Mouse (Mus musculus): ENCODE data around the gene Ppp6r3. TPM values are rescaled to one million over a fixed set of nuclear protein-coding genes. Genes with fewer than 3 reads are reported as not detected.

Gene Ppp6r3
- total RNA-seq, 1 experiment = 104 TPM

DNA sequence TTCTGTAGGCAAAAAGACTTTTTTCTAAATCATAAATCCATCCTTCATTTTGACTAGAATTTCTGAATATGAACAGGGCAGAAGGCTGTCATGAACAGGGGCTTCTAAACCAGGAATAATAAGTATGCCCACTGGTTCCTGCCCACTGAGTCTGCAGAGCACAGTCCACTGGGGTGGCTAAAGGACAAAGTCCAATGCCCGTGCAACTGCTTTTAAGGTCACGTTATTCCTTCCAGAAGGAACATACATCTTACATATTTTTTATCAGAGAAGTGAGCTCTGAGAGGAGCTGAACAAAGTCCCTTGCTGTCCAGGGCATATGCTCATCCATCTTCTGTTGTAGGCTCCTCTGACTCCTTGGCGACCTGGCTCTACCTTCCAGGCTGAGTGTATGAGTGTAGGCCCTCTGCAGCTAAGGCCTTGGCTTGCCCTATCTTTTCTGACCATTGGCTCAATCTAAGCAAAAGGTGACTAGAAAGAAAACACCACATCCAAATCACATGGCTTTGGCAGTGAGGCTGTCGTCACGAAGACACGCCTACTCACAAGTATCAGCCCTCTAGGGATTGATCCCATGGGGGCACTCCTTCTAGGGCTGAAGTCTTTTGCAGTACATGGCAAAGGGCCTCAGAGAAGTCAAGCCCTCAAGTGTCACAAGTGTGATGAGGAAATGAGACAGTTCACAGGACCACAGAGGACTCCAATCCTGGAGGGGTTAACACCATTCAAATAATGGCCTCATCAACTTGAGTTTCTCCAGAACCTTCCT is 117.0 kb downstream of the Ppp6r3 start:
- in situ Hi-C loops (cut with MboI; ENCODE audit: low sequenced_read_pairs in 2 of 2, unreplicated experiment in 2 of 2) = no loop called here
- DNase-seq (ENCODE audit: low read depth, low spot score) = no peak
- Histone ChIP-seq H3K27ac (ENCODE audit: insufficient read depth, low read depth, low read length, poor library complexity, severe bottlenecking) (no peak overlapping the region), H3K4me3 (ENCODE audit: insufficient read depth in 1 of 2, low read depth in 1 of 2, low read length in 2 of 2, poor library complexity in 1 of 2, severe bottlenecking in 1 of 2) (no peak overlapping the region), H3K4me1 (ENCODE audit: control insufficient read depth in 2 of 2, insufficient read depth in 2 of 2, low read length in 2 of 2, poor library complexity in 1 of 2) (no peaks in the 10 kb centered on the region), H3K9ac (ENCODE audit: insufficient read depth, low read depth, low read length, poor library complexity, severe bottlenecking) (no peak overlapping the region), H3K9me3 (ENCODE audit: control insufficient read depth, insufficient read depth, low read depth, low read length) (no peaks in the 10 kb centered on the region), H3K36me3 (ENCODE audit: control insufficient read depth, insufficient read depth, low read length, poor library complexity, severe bottlenecking) (peaks cover 51% of the 10 kb centered on the region)
- TF ChIP-seq MAFK (IDR thresholded peaks at IDR 0.05; ENCODE audit: insufficient read depth, low read depth, low read length) (no peak), CHD2 (IDR thresholded peaks at IDR 0.05; ENCODE audit: low read depth, low read length) (no peak), ZC3H11A (IDR thresholded peaks at IDR 0.05; ENCODE audit: borderline replicate concordance, low read depth, low read length) (no peak), HCFC1 (IDR thresholded peaks at IDR 0.05; ENCODE audit: borderline replicate concordance, insufficient read depth, low read length) (no peak), ZNF384 (IDR thresholded peaks at IDR 0.05; ENCODE audit: low read depth, low read length) (no peak)

DNA sequence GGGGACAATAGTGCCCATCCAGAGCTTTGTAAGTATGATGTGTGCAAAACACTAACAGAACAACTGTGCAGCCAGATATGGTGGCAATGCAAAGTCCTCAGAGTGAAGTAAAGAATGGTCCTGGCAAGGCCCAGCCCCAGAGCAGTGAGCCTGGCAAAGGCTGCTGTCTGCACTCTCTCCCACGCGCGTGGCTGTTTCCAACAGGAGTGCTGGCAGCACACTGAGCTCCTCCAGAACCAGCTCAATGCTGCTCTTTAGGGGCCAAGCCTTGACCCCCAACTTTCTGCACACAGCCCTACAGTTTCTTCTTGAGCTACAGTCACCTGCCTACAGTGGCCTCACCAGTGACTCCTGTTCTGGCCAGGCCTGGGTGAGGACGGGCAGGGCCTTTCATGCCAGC is 117.8 kb downstream of the Ppp6r3 start:
- no peak for DNase-seq (ENCODE audit: low read depth, low spot score)
- no peaks in the 10 kb centered on the region for H3K9me3 ChIP-seq (ENCODE audit: control insufficient read depth, insufficient read depth, low read depth, low read length)
- TF ChIP-seq MAFK (IDR thresholded peaks at IDR 0.05; ENCODE audit: insufficient read depth, low read depth, low read length) (no peak), ZC3H11A (IDR thresholded peaks at IDR 0.05; ENCODE audit: borderline replicate concordance, low read depth, low read length) (no peak)
- peaks cover 51% of the 10 kb centered on the region for H3K36me3 ChIP-seq (ENCODE audit: control insufficient read depth, insufficient read depth, low read length, poor library complexity, severe bottlenecking)
- no peak overlapping the region for H3K27ac ChIP-seq (ENCODE audit: insufficient read depth, low read depth, low read length, poor library complexity, severe bottlenecking)
- in situ Hi-C loops (cut with MboI; ENCODE audit: low sequenced_read_pairs in 2 of 2, unreplicated experiment in 2 of 2) = no loop called here
- no peaks in the 10 kb centered on the region for H3K4me1 ChIP-seq (ENCODE audit: control insufficient read depth in 2 of 2, insufficient read depth in 2 of 2, low read length in 2 of 2, poor library complexity in 1 of 2)
- no peak overlapping the region for H3K4me3 ChIP-seq (ENCODE audit: insufficient read depth in 1 of 2, low read depth in 1 of 2, low read length in 2 of 2, poor library complexity in 1 of 2, severe bottlenecking in 1 of 2)
- no peak overlapping the region for H3K9ac ChIP-seq (ENCODE audit: insufficient read depth, low read depth, low read length, poor library complexity, severe bottlenecking)

DNA sequence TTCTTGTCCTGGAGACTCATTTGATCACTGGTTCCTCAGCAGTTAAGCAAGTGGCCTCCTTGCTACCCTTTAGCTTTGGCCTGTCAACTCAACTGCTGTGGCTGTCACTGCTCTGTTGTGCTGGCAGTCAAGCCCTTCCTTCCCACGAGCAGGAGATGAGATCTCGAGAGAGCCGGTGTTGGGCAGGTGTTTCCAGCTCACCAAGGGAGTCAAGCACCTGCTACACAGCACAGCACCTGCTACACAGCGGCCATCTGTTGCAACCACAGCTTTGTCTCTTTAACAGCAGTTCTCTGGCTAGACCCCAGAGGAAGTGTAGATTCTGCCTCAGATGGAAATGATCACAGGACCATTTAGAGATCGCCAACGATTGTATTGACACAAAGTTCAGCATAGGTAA is 123.9 kb downstream of the Ppp6r3 start:
- Histone ChIP-seq H3K27ac (ENCODE audit: insufficient read depth, low read depth, low read length, poor library complexity, severe bottlenecking) (no peak overlapping the region), H3K4me1 (ENCODE audit: control insufficient read depth in 2 of 2, insufficient read depth in 2 of 2, low read length in 2 of 2, poor library complexity in 1 of 2) (peaks cover 0 to 2% of the 10 kb centered on the region in 2 experiments; a peak in 1 of 4 replicates), H3K4me3 (ENCODE audit: insufficient read depth in 1 of 2, low read depth in 1 of 2, low read length in 2 of 2, poor library complexity in 1 of 2, severe bottlenecking in 1 of 2) (no peak overlapping the region), H3K9me3 (ENCODE audit: control insufficient read depth, insufficient read depth, low read depth, low read length) (no peaks in the 10 kb centered on the region), H3K9ac (ENCODE audit: insufficient read depth, low read depth, low read length, poor library complexity, severe bottlenecking) (no peak overlapping the region), H3K36me3 (ENCODE audit: control insufficient read depth, insufficient read depth, low read length, poor library complexity, severe bottlenecking) (peaks cover 10% of the 10 kb centered on the region)
- in situ Hi-C loops (cut with MboI; ENCODE audit: low sequenced_read_pairs in 2 of 2, unreplicated experiment in 2 of 2) = no loop called here
- no peak for DNase-seq (ENCODE audit: low read depth, low spot score)
- TF ChIP-seq HCFC1 (IDR thresholded peaks at IDR 0.05; ENCODE audit: borderline replicate concordance, insufficient read depth, low read length) (no peak), ZC3H11A (IDR thresholded peaks at IDR 0.05; ENCODE audit: borderline replicate concordance, low read depth, low read length) (no peak), MAFK (IDR thresholded peaks at IDR 0.05; ENCODE audit: insufficient read depth, low read depth, low read length) (no peak), ZNF384 (IDR thresholded peaks at IDR 0.05; ENCODE audit: low read depth, low read length) (no peak), CHD2 (IDR thresholded peaks at IDR 0.05; ENCODE audit: low read depth, low read length) (no peak)

DNA sequence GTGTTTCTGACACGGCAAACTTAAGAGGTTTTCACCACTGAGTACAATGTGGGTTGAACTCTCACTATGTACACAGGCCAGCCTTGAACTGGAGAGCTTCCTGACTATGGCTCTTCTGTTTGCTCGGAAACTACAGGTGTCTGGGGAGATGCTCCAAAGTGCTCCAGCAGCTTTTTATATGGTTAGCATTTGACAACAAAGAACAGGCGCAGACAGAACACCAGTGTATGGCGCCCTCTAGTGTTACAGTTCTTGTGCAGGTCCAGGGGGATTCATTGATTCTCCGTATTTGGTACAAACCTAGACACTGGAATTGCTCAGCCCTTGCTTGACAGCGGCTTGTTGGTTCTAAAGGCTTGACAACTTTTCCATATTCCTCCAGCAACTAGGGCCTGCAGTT is 124.4 kb downstream of the Ppp6r3 start:
- Histone ChIP-seq H3K36me3 (ENCODE audit: control insufficient read depth, insufficient read depth, low read length, poor library complexity, severe bottlenecking) (peaks cover 10% of the 10 kb centered on the region), H3K9ac (ENCODE audit: insufficient read depth, low read depth, low read length, poor library complexity, severe bottlenecking) (no peak overlapping the region), H3K4me1 (ENCODE audit: control insufficient read depth in 2 of 2, insufficient read depth in 2 of 2, low read length in 2 of 2, poor library complexity in 1 of 2) (peaks cover 0 to 2% of the 10 kb centered on the region in 2 experiments; a peak in 1 of 4 replicates), H3K27ac (ENCODE audit: insufficient read depth, low read depth, low read length, poor library complexity, severe bottlenecking) (no peak overlapping the region), H3K4me3 (ENCODE audit: insufficient read depth in 1 of 2, low read depth in 1 of 2, low read length in 2 of 2, poor library complexity in 1 of 2, severe bottlenecking in 1 of 2) (no peak overlapping the region), H3K9me3 (ENCODE audit: control insufficient read depth, insufficient read depth, low read depth, low read length) (no peaks in the 10 kb centered on the region)
- TF ChIP-seq MAFK (IDR thresholded peaks at IDR 0.05; ENCODE audit: insufficient read depth, low read depth, low read length) (no peak), HCFC1 (IDR thresholded peaks at IDR 0.05; ENCODE audit: borderline replicate concordance, insufficient read depth, low read length) (no peak), ZC3H11A (IDR thresholded peaks at IDR 0.05; ENCODE audit: borderline replicate concordance, low read depth, low read length) (no peak), ZNF384 (IDR thresholded peaks at IDR 0.05; ENCODE audit: low read depth, low read length) (no peak), CHD2 (IDR thresholded peaks at IDR 0.05; ENCODE audit: low read depth, low read length) (no peak)
- in situ Hi-C loops (cut with MboI; ENCODE audit: low sequenced_read_pairs in 2 of 2, unreplicated experiment in 2 of 2) = no loop called here
- DNase-seq (ENCODE audit: low read depth, low spot score) = peak; percentile 55

Measured in ES-E14 (cell line).